Mouse (Mus musculus) kidney, adult 11 months (tissue): ENCODE results near the gene Zfp69.

Experiments
- DNase-seq: peaks from one replicate; pipeline ENCODE4 v3.0.0; 2022

The Zfp69 gene

GRCm38 (mm10) chr4:120951428-120951973 lies at the start of gene Zfp69:
Gene Zfp69, minus strand, starts transcription at chr4:120951699.
- DNase-seq, result peak; percentile 84

- DNase-seq, result no peak
Observed at GRCm38 (mm10) chr4:121001042-121001441, 49.5 kb upstream of the Zfp69 start.

- DNase-seq, result no peak
Observed at GRCm38 (mm10) chr4:120995911-120996310, 44.4 kb upstream of the Zfp69 start.

GRCm38 (mm10) chr4:120993025-120993424 lies 41.5 kb upstream of the Zfp69 start:
- no peak for DNase-seq

- no peak for DNase-seq
Observed at GRCm38 (mm10) chr4:120992284-120992683, 40.8 kb upstream of the Zfp69 start.

- DNase-seq, result no peak
Observed at GRCm38 (mm10) chr4:120987319-120987718, 35.8 kb upstream of the Zfp69 start.

- DNase-seq, result no peak
Observed at GRCm38 (mm10) chr4:120986446-120986845, 34.9 kb upstream of the Zfp69 start.

- no peak for DNase-seq
Observed at GRCm38 (mm10) chr4:120978221-120978620, 26.7 kb upstream of the Zfp69 start.

- DNase-seq, result no peak
Observed at GRCm38 (mm10) chr4:120975428-120975734, 23.9 kb upstream of the Zfp69 start.

- peak; percentile 75 for DNase-seq
Observed at GRCm38 (mm10) chr4:120974711-120975427, 23.4 kb upstream of the Zfp69 start.

- DNase-seq, result no peak
Observed at GRCm38 (mm10) chr4:120971842-120972241, 20.3 kb upstream of the Zfp69 start.

GRCm38 (mm10) chr4:120969382-120970146 lies 18.1 kb upstream of the Zfp69 start:
- no peak for DNase-seq

- no peak for DNase-seq
Observed at GRCm38 (mm10) chr4:120968486-120968885, 17.0 kb upstream of the Zfp69 start.

- no peak for DNase-seq
Observed at GRCm38 (mm10) chr4:120955586-120955985, 4.1 kb upstream of the Zfp69 start.

- DNase-seq, result no peak
Observed at GRCm38 (mm10) chr4:120953667-120954066, 2.2 kb upstream of the Zfp69 start.

- DNase-seq, result no peak
Observed at GRCm38 (mm10) chr4:120953038-120953437, 1.5 kb upstream of the Zfp69 start.

- no peak for DNase-seq
Observed at GRCm38 (mm10) chr4:120952163-120952562, 664 bp upstream of the Zfp69 start.

GRCm38 (mm10) chr4:120950763-120951427 lies 604 bp downstream of the Zfp69 start:
- DNase-seq, result no peak

- no peak for DNase-seq
Observed at GRCm38 (mm10) chr4:120948938-120949337, 2.6 kb downstream of the Zfp69 start.

- DNase-seq, result peak; percentile 52
Observed at GRCm38 (mm10) chr4:120935006-120935405, 16.5 kb downstream of the Zfp69 start.

- no peak for DNase-seq
Observed at GRCm38 (mm10) chr4:120930736-120931135, 20.8 kb downstream of the Zfp69 start.

- no peak for DNase-seq
Observed at GRCm38 (mm10) chr4:120928686-120929085, 22.8 kb downstream of the Zfp69 start.

- DNase-seq, result peak; percentile 66
Observed at GRCm38 (mm10) chr4:120925386-120925785, 26.1 kb downstream of the Zfp69 start.
